Mouse (Mus musculus) kidney, adult 2 months (tissue): ENCODE data around the gene Plekho1. TPM values are rescaled to one million over a fixed set of nuclear protein-coding genes. Genes with fewer than 3 reads are reported as not detected.
"Not testable (repeated sequence)": the region's sequence is repeated elsewhere in the genome, so short reads cannot be mapped to it uniquely, and the experiment has no call there.

Source experiments
- DNase-seq: peaks from one replicate; pipeline ENCODE4 v3.0.0; 2021
- H3K27ac ChIP-seq: fragments of 200-500 bp; 2 replicates; pipeline ENCODE4 v1.5.1; 2012; ENCODE audit warnings: low read depth, low read length, control low read depth, inconsistent platforms; ENCODE audit not compliant: insufficient read depth
- H3K27me3 ChIP-seq: fragments of 200-500 bp; replicated peaks from 2 replicates; pipeline ENCODE4 v1.6.1; 2012; ENCODE audit warnings: mild to moderate bottlenecking, moderate library complexity, low read length, inconsistent platforms; ENCODE audit not compliant: control insufficient read depth, insufficient read depth
- H3K36me3 ChIP-seq: fragments of 200-500 bp; 2 replicates; pipeline ENCODE4 v1.6.1; 2012; ENCODE audit warnings: mild to moderate bottlenecking, moderate library complexity, low read length, inconsistent platforms; ENCODE audit not compliant: control insufficient read depth, insufficient read depth
- H3K4me1 ChIP-seq: fragments of 200-500 bp; 2 replicates; pipeline ENCODE4 v1.6.1; 2011; ENCODE audit warnings: low read length; ENCODE audit not compliant: control insufficient read depth, insufficient read depth
- H3K4me3 ChIP-seq: fragments of 200-500 bp; 2 replicates; pipeline ENCODE4 v1.5.1; 2011; ENCODE audit warnings: mild to moderate bottlenecking, low read depth, low read length, control low read depth; ENCODE audit not compliant: insufficient read depth
- CTCF ChIP-seq: fragments of 200-500 bp; conservative IDR thresholded peaks from 2 replicates; pipeline ENCODE4 v1.5.1; 2011; ENCODE audit warnings: low read depth, mild to moderate bottlenecking, control low read depth, low read length, moderate library complexity, mixed read lengths; ENCODE audit not compliant: insufficient read depth, insufficient read length
- POLR2A ChIP-seq: fragments of 200-500 bp; IDR thresholded peaks from one replicate; pipeline ENCODE4 v1.6.1; 2011; ENCODE audit warnings: low read depth, low read length, control low read depth
- WGBS: fragments of 180-500 bp; shearing (Covaris S2); methylation state at CpG from one replicate; pipeline ENCODE4 v1.1.7; 2018; 5-methylcytosine and 5-hydroxymethylcytosine counted together
- polyA plus RNA-seq: library from polyadenylated mRNA; depleted of rRNA; stranded (reverse); fragments of >200 nt; gene quantifications from 2 replicates; pipeline ENCODE4 v1.2.3, GENCODE M21; 2012

Plekho1 gene
- polyA plus RNA-seq, 1 experiment, result 33.2 TPM

DNA sequence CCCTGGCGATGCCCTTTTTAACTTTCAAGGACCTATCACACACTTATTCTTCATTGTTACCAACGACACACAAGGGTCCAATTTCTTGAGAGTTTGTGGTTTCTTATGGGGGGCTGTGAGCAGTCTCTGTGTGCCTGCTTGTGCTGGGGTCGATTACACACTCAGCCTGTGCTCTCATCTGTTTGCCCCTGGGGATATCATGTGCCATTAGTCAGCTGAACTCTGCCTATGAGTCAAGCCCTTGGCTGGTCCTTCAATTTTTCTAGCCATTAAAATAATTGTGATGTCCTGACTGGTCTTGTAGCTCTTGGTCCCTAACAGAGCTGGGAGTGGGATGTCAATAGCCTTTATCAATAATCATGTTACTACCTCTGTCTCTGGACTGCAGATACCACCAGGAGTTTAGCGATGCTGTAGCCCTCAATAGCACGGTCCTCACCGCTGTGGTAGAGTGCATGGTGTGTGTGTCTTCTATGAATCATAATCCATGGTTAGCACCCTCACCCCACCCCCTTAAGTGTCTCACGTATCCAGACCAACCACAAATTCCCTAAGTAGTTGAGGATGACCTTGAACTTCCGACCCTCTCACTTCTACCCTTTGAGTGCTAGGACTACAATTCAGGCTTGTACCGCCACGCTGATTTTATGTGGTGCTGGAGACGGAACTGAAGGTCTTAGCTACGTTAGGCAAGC lies 15.4 kb downstream of the Plekho1 start:
- Histone ChIP-seq H3K4me1 (peaks cover 3% of the 10 kb centered on the region; the same call in 1 of the 2 replicates), H3K27ac (no peak overlapping the region), H3K27me3 (no peaks in the 10 kb centered on the region), H3K36me3 (no peaks in the 10 kb centered on the region), H3K4me3 (no peak overlapping the region)
- TF ChIP-seq POLR2A (no peak), CTCF (no peak)
- WGBS, result 87% methylated on average over 12 of the region's 12 CpGs
- DNase-seq, result no peak

DNA sequence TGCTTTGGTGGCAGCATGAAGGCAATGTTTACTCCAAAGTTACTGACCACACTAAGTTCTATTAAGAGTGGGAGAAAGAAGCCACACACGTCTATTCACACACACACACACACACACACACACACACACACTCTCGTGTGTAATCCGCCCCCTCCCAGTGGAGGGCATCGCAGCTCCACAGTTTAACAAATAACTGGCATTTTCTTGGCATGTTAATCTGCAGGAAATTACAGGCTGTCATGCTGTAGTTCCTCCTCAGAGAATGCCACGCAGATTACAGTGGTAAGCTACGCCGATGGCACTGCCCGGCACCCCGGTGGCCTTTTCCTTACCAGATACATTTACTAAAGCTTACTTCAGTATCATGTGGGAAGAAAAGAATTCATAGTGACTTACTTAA lies 17.5 kb downstream of the Plekho1 start:
- H3K4me1 ChIP-seq, result no peaks in the 10 kb centered on the region
- no peak overlapping the region; the same call in 1 of the 2 replicates for H3K27ac ChIP-seq
- peak; percentile 46 for DNase-seq
- no peaks in the 10 kb centered on the region for H3K36me3 ChIP-seq
- TF ChIP-seq POLR2A (no peak), CTCF (peak; percentile 17; the same call in 1 of the 2 replicates)
- 62% methylated on average over 9 of the region's 9 CpGs for WGBS
- no peak overlapping the region for H3K4me3 ChIP-seq
- no peaks in the 10 kb centered on the region for H3K27me3 ChIP-seq

DNA sequence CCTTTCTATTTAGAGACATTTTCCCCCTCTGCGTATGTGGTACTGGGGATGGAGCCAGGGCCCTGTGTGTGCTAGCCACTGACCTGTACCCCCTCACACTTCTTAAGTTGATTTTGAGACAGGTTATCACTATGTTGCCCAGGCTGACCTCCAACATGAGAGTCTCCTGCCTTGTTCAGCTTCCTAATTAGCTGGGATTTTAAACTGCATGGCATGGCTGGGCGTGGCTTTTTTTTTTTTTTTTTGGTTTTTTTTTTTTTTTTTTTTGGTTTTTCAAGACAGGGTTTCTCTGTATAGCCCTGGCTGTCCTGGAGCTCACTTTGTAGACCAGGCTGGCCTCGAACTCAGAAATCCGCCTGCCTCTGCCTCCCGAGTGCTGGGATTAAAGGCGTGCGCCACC lies 18.2 kb downstream of the Plekho1 start:
- H3K36me3 ChIP-seq, DNase-seq, H3K4me1 ChIP-seq, H3K27me3 ChIP-seq, H3K4me3 ChIP-seq: not testable (repeated sequence)
- WGBS, result 93% methylated on average over 5 of the region's 7 CpGs
- H3K27ac ChIP-seq, result 0 out of 2 replicates have a peak overlapping the region, but pooled peaks have one; percentile 9

DNA sequence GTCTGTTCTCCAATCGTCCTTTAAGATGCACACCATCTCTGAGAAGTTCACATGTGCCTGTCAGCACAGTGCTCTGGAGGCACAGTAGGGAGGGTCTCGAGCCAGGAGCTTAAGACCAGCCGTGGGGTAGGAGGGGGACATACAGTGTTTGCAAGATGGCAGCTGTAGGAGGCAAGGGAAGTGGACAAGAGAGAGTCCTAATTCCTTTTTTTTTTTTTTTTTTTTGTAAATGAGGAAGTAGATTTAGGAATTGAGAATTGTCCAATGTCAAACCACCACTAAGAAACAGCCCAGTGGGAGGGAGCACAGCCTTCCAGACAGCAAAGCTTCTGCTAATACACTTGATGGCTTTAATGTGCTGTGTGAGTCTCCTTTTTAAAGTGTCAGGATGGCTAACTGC lies 18.7 kb downstream of the Plekho1 start:
- H3K27me3 ChIP-seq, result no peaks in the 10 kb centered on the region
- 71% methylated on average over 3 of the region's 3 CpGs for WGBS
- no peak for TF ChIP-seq POLR2A
- no peak for TF ChIP-seq CTCF
- H3K4me3 ChIP-seq, result no peak overlapping the region
- no peaks in the 10 kb centered on the region for H3K36me3 ChIP-seq
- DNase-seq, result no peak
- H3K4me1 ChIP-seq, result no peaks in the 10 kb centered on the region
- H3K27ac ChIP-seq, result no peak overlapping the region

DNA sequence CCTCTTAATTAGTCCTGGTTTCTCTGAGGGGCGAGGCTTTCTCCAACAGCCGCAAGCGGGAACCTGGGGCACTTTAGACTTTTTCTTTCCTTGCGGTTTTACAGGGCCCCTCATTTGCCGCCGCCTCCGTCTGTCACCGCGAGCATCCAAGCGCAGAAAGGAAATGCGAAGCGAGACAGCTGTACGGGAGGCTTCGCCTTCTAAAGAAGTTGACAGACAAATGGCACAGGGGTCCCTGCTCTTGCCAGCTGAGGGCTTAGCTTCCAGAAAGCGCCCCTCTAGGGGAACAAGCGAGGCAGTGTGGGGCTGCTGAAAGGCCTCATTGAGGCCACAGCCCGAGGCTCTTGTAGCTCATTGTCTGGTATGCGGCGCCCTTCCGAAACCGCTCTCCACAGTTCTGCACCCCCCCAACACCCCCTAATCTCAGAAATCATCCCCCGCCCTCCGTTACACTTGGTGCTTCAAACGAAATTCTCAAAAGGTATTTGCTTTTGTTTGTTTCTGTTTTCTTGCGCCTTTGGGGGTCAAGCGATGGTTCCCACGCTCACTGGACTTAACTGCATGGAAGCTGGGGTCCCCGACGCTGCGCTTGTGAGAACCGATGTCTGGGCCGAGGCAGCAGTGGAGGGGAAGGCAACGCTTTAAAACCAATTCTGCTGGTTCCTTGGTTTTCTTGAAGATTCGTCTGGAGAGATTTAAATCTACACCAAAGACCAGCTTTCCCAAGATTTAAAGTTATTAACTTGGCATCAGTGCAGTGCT lies 22.7 kb downstream of the Plekho1 start:
- no peak for TF ChIP-seq CTCF
- no peak for TF ChIP-seq POLR2A
- WGBS, result 21% methylated on average over 34 of the region's 34 CpGs
- DNase-seq, result no peak
- Histone ChIP-seq H3K27ac (no peak overlapping the region), H3K4me1 (no peaks in the 10 kb centered on the region), H3K27me3 (no peaks in the 10 kb centered on the region), H3K4me3 (no peak overlapping the region), H3K36me3 (no peaks in the 10 kb centered on the region)

DNA sequence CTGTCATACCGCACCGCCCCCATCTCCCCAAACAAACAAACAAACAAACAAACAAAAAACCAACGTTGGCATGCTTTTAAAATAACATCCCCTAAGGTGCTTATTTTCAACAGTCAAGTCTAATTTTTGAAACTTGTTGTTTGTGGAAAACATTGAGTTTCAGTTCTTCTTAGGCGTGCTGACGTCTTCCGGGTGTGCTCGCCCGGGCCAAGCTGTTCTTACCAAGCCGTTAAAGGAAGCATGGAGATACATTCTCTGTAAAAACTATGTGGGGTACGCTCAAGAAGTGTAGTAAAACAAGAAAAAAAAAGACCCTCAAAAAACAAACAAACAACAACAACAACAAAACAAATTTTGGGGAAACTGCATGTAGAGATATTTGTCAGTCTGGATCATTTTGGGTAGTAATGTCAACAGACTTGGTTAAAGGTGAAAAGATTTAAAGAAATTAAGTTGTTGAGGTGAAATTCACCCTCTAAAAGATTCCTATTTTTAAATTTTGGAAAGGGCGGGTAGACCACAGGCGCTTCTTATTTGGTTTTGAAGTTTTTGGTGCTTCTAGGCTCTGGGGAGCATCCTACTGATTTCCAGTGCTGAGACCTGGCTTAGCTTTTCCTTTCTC lies 23.4 kb downstream of the Plekho1 start:
- H3K36me3 ChIP-seq, result no peaks in the 10 kb centered on the region
- no peaks in the 10 kb centered on the region for H3K4me1 ChIP-seq
- WGBS, result 80% methylated on average over 12 of the region's 12 CpGs
- no peak for DNase-seq
- H3K27me3 ChIP-seq, result no peaks in the 10 kb centered on the region
- no peak overlapping the region for H3K4me3 ChIP-seq
- no peak for TF ChIP-seq CTCF
- no peak for TF ChIP-seq POLR2A
- H3K27ac ChIP-seq, result no peak overlapping the region

DNA sequence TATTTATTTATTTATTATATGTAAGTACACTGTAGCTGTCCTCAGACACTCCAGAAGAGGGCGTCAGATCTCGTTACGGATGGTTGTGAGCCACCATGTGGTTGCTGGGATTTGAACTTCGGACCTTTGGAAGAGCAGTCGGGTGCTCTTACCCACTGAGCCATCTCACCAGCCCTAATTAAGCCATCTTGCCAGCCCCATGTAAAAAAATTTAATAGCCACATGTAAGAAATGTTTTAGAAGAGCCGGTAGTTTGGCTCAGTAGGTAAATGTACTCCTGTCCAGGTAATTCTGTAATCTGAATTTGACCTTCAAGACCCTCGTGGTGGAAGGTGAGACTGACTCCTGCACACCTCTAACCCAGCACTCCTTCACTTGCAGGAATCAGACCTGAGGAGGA lies 25.1 kb downstream of the Plekho1 start:
- not testable (repeated sequence) for H3K4me1 ChIP-seq, H3K4me3 ChIP-seq, H3K36me3 ChIP-seq, H3K27me3 ChIP-seq, DNase-seq, H3K27ac ChIP-seq
- WGBS, result 53% methylated on average over 7 of the region's 7 CpGs
